Mouse (Mus musculus) heart, adult 18-20 months (tissue): Measurements from ENCODE around the gene Hpdl. TPM values are rescaled to one million over a fixed set of nuclear protein-coding genes. Genes with fewer than 3 reads are reported as not detected.
A peak's percentile ranks its signal among the peaks of the same experiment; 100 is the strongest.
"Not testable (repeated sequence)": the region's sequence is repeated elsewhere in the genome, so short reads cannot be mapped to it uniquely, and the experiment has no call there.

ENCODE experiments used
- DNase-seq, 2 experiments: peaks; one replicate each; pipeline ENCODE4 v3.0.0; 2021 to 2022; ENCODE audit warnings: mixed read lengths in 1 of 2
- long read RNA-seq, 2 experiments: library from polyadenylated mRNA; stranded (forward); transcript quantifications; one replicate each; pipeline ENCODE4 v2.0.0; 2021
- total RNA-seq, 2 experiments: library from RNA; stranded (reverse); gene quantifications; 2 replicates each; pipeline ENCODE4 v1.2.3; 2021

Gene Hpdl
- 1 to 10 TPM; 3.5 to 3.7 TPM for total RNA-seq
- long read RNA-seq, experiment 1, partial matches to known transcripts, result 0 of 3 reads
- long read RNA-seq, experiment 1, other reads (novel, unspliced or antisense), result 1 of 3 reads
- long read RNA-seq, experiment 2, transcript Hpdl-201 (1 exons, 1,804 nt), result major isoform, 6 of 6 reads
- long read RNA-seq, experiment 2, partial matches to known transcripts, result 0 of 6 reads
- long read RNA-seq, experiment 2, other reads (novel, unspliced or antisense), result 0 of 6 reads

GRCm38 (mm10) chr4:116821694-116822016 lies at the start of gene Hpdl:
Hpdl (minus strand) TSS chr4:116821707.
- DNase-seq, result no peak

GRCm38 (mm10) chr4:116869898-116870297 lies 48.4 kb upstream of the Hpdl start:
- no peak for DNase-seq

GRCm38 (mm10) chr4:116862023-116862422 lies 40.5 kb upstream of the Hpdl start:
- no peak for DNase-seq

DNA sequence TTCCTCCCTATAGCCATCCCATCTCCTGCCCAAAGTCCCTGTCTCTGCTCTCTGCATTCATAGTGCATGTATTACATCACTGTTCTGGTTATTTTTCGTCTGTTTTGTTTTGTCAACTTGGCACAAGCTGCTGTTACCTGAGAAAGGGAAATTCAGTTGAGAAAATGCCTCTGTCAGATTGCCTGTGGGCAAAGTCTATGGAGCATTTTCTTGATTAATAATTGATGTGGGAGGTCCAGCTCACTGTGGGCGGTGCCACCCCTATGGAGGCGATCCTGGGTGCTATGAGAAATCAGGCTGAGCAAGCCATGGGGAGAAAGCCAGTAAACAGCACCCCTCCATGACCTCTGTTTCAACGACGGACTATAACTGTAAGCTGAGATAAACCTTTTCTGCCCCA lies 38.2 kb upstream of the Hpdl start:
- no peak for DNase-seq

GRCm38 (mm10) chr4:116857203-116857602 lies 35.7 kb upstream of the Hpdl start:
- DNase-seq, result no peak

GRCm38 (mm10) chr4:116854286-116854685 lies 32.8 kb upstream of the Hpdl start:
- DNase-seq, result no peak

DNA sequence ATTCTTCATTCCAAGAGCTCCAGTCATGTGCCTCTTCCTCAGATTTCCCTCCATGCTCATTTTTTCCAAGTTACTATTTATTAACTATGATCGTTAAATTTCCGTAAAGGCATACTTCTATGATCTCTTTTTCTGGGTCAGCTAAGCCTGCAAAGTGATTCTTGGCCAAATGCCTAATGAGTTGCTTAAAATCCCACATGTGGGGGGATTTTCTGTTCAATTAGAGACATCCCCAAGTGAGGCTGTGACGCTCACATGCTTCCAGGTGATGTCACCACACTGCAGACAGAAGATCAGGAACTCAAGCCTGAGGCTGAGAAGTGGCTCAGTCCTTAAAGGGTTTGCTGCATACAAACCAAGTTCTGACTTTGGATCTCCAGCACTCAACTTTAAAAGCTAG lies 28.4 kb upstream of the Hpdl start:
- no peak for DNase-seq

DNA sequence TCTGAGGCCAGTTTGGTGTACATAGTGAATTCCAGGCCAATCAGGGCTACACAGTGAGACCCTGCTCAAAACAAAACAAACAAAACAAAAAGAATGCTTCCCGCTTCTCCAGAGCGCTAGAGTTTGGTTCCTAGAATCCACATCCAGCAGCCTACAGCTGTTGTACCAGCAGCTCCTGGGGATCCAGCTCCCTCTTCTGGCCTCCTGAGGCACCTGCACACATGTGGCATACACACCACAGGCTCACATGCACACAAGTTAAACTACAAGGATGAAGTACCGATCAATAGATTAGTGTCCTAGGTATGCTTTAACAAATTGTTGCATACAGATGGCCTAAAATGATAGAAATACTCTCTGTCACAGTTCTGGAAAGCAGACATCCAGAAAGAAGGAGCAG lies 22.8 kb upstream of the Hpdl start:
- DNase-seq, result no peak

- no peak for DNase-seq
These were observed 19.3 kb upstream of the Hpdl start for GRCm38 (mm10) chr4:116840841-116841240.

DNA sequence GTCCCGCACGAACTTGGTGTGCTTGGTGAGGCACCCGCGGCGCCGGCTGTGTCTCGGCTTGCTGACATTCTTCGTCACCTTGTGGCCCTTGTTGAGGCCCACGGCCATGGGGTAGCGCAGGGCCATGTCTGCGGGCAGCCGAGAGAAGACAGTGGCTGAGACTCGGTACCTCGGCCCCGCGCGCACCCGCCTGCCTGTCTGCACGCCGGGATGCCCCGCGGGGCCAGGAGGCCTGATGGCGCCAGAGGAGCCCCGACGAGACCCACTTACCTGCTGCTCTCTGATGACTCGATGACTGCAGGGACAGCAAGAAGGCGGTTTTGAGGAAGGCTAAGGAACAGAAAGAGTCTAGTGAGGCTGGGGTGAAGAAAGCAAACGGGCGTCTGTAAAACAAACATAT lies 18.6 kb upstream of the Hpdl start:
- DNase-seq, result not testable (repeated sequence)

DNA sequence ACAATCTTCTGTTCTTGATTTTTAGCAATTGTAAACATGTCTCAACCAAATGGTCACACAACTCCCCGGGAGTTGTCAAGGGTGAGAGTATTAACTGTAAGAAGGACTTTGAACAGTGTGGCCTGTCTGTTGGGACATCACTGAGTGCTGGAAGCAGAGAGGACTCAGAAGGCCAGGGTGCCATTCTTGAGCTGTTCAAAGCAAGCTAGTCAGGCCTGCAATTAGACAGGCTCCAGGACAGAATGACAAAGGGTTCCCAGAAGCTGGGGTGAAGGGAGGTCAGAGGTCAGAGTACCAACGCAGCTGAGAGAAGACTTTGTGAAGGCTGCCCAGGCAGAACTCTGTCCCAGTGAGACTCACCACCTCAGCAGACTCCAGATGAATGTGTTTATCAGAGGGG lies 17.5 kb upstream of the Hpdl start:
- no peak for DNase-seq

GRCm38 (mm10) chr4:116830070-116830368 lies 8.5 kb upstream of the Hpdl start:
- no peak for DNase-seq

DNA sequence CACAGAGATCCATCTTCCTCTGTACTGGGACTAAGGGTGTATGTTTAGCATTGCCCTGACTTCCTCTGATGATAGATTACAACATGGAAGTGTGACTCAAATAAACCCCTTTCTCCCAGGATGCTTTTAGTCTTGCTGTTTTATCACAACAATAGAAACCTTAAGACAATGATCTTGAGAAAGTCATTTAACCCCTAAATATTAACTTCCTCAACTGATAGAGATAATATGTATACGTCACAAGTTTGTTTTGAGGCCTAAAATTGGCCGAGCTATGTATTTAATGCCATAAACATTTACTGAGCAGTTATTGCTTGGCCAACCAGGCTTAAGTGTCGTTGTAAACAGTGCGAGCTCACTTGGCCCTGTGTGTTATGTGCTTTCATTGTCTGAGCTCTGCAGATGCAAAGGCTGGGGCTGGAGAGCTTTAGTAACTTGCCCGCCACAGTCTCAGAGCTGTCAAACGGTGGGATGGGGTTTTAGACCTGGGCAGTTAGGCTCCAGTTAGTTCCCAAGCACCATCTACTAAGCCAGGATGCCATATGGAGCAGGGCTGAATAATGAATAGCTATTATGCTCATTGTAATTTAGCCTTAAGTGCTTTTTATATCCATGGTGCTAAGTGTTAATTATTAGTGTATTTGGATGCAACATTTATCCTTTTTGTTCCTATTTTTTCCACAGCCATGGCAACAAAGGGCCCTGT lies 8.0 kb upstream of the Hpdl start:
- DNase-seq, result no peak

DNA sequence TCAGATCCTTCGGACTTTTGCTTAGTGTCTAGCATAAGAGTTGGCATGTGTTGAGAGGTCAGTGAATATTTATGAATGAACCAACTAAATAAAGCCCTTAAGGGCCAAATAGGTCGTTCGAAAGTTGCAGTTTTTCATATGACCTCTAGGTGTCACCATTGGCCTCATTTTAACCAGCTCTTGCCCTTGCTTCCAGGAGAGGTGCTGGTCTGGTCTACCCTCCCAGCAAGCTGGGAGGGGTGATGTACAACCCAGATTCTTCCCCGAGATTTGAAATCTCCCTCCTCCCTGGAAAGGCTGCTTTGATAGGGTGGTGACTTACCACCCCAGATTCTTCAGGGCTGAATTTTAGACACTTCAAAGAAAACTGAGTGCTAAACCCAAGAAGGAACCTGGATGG lies 6.3 kb upstream of the Hpdl start:
- DNase-seq, result peak; percentile 44 to 50

DNA sequence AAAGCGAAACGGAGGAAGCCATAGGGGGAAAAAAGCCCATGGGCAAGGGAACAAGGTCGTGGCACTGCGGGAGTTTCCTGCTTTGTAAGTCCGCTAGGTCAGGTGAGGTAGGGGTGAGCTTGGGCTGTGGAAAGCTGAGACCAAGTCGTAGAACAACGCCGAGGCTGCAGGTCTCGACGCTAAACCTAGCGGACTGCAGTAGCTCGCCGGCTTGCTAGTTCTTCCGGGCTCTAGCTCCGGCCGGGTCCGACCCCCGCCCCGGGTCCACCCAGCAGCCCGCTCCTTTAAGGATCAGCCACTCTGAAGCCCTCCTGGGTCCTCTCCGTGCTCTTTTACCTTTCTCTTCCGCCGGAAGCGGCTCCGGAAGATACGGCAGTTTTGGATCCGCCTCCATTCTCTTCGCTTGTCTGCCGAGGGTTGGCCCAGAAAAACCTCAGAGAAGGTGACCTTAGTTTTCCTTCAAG lies 3.1 kb upstream of the Hpdl start:
- peak; percentile 82 to 84 for DNase-seq

DNA sequence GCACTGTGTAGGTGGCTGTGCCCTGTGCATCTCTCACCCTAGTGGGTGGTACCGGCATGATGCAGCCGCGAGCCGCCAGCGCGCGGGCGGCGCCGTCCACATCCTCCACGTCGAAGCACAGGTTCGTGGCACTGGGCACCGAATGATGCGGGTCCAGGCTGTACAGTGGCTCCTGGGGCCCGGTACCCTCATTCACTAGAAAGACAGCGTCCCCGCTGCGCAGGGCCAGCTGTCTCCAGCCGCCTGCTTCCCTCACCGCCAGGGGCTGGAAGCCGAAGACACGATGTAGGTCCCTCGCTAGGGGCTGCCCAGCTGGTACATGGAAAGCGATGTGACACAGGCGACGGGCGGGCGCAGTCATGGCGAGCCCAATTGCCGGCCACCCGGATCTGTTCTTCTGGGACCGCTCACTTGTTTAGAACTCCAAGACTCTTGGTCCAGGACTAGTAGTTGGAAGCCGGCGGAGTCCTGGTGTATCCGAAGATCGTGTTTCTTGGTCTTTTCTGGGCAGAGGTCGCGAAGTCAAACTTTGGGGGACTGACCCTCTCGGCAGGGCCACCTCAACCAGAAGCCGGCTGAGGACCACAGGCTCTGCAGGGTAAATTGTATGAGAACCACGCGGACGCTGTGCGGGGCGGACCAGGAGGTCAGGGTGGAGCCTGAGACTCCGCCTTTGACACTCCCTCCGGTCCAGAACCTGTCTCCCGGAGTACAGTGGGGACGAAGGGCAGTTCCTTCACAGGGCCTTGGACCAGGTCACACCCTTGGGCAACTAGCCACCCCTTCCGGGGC lies 409 bp downstream of the Hpdl start:
- peak; percentile 84 to 88 for DNase-seq

- DNase-seq, result no peak
These were observed 1.3 kb downstream of the Hpdl start for GRCm38 (mm10) chr4:116819968-116820901.

- no peak for DNase-seq
These were observed 4.0 kb downstream of the Hpdl start for GRCm38 (mm10) chr4:116817486-116817885.

DNA sequence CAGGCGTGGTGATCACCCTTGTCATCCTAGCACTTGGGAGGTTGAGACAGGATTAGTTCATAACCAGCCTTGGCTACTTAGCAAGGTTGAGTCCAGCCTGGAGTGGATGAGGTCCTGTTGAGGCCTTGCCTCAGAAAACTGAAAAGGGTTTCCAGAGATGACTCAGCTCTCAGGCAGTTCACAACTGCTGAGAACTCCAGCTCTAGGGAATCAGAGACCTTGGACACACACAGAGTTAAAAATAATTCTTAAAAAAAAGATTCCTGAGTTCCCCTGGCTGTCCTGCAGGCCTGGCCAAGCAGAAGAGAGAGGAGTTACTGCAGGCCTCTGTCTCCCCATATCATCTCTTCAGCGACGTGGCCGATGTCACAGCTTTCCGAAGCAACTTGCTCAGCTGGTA lies 6.2 kb downstream of the Hpdl start:
- no peak for DNase-seq

GRCm38 (mm10) chr4:116811012-116811411 lies 10.5 kb downstream of the Hpdl start:
- DNase-seq, result no peak

- DNase-seq, result peak; percentile 93 to 97
These were observed 14.0 kb downstream of the Hpdl start, which contains the start of the genes Toe1 and Mutyh for GRCm38 (mm10) chr4:116807197-116808129. Toe1 (minus strand) TSS chr4:116807640. Mutyh (plus strand) TSS chr4:116807723.
